Mouse (Mus musculus) left cerebral cortex, adult 11 months (tissue): ENCODE measurements around the gene Chchd3.

Source experiments
- DNase-seq: peaks from one replicate; pipeline ENCODE4 v3.0.0; 2022; ENCODE audit warnings: low spot score

Chchd3 gene

GRCm38 (mm10) chr6:32935576-32935975 lies 124.5 kb downstream of the Chchd3 start:
- DNase-seq, result no peak

GRCm38 (mm10) chr6:32931106-32931770 lies 128.8 kb downstream of the Chchd3 start:
- no peak for DNase-seq

- no peak for DNase-seq
Observed at GRCm38 (mm10) chr6:32922391-32922790, 137.7 kb downstream of the Chchd3 start.

- peak; percentile 42 for DNase-seq
Observed at GRCm38 (mm10) chr6:32920091-32920490, 140.0 kb downstream of the Chchd3 start.

GRCm38 (mm10) chr6:32910692-32911091 lies 149.4 kb downstream of the Chchd3 start:
- no peak for DNase-seq

GRCm38 (mm10) chr6:32899061-32899460 lies 161.0 kb downstream of the Chchd3 start:
- no peak for DNase-seq

GRCm38 (mm10) chr6:32894100-32894499 lies 166.0 kb downstream of the Chchd3 start:
- no peak for DNase-seq

GRCm38 (mm10) chr6:32890726-32891125 lies 169.3 kb downstream of the Chchd3 start:
- DNase-seq, result no peak

GRCm38 (mm10) chr6:32888894-32889529 lies 171.0 kb downstream of the Chchd3 start:
- DNase-seq, result no peak

GRCm38 (mm10) chr6:32878586-32878985 lies 181.5 kb downstream of the Chchd3 start:
- DNase-seq, result no peak

GRCm38 (mm10) chr6:32874176-32874575 lies 185.9 kb downstream of the Chchd3 start:
- DNase-seq, result no peak

GRCm38 (mm10) chr6:32872805-32873204 lies 187.3 kb downstream of the Chchd3 start:
- DNase-seq, result no peak

GRCm38 (mm10) chr6:32850960-32851359 lies 209.1 kb downstream of the Chchd3 start:
- no peak for DNase-seq

GRCm38 (mm10) chr6:32848974-32849373 lies 211.1 kb downstream of the Chchd3 start:
- no peak for DNase-seq

- no peak for DNase-seq
Observed at GRCm38 (mm10) chr6:32845463-32845862, 214.6 kb downstream of the Chchd3 start.

- DNase-seq, result no peak
Observed at GRCm38 (mm10) chr6:32837939-32838301, 222.1 kb downstream of the Chchd3 start.

- DNase-seq, result peak; percentile 14
Observed at GRCm38 (mm10) chr6:32837165-32837938, 222.7 kb downstream of the Chchd3 start.

GRCm38 (mm10) chr6:32823856-32824620 lies 236.0 kb downstream of the Chchd3 start:
- DNase-seq, result no peak

GRCm38 (mm10) chr6:32818961-32819360 lies 241.1 kb downstream of the Chchd3 start:
- no peak for DNase-seq

GRCm38 (mm10) chr6:32808796-32809195 lies 251.3 kb downstream of the Chchd3 start:
- DNase-seq, result no peak

- no peak for DNase-seq
Observed at GRCm38 (mm10) chr6:32807771-32808170, 252.3 kb downstream of the Chchd3 start.

GRCm38 (mm10) chr6:32803646-32804045 lies 256.4 kb downstream of the Chchd3 start:
- DNase-seq, result no peak
